Mouse (Mus musculus): ENCODE measurements around the gene Abcc4.
A peak's percentile ranks its signal among the peaks of the same experiment; 100 is the strongest.

The Abcc4 gene

GRCm38 (mm10) chr14:118705808-118706731, at the start of gene Abcc4:
Abcc4 (minus strand) TSS chr14:118706219.
- DNase-seq = peak; percentile 92

- no peak for DNase-seq
These were observed 45.3 kb upstream of the Abcc4 start for GRCm38 (mm10) chr14:118751193-118751753.

GRCm38 (mm10) chr14:118750505-118751192, 44.6 kb upstream of the Abcc4 start:
- no peak for DNase-seq

- DNase-seq = no peak
These were observed 43.7 kb upstream of the Abcc4 start for GRCm38 (mm10) chr14:118749715-118750114.

GRCm38 (mm10) chr14:118749068-118749467, 43.0 kb upstream of the Abcc4 start:
- DNase-seq = no peak

- DNase-seq = no peak
These were observed 36.8 kb upstream of the Abcc4 start for GRCm38 (mm10) chr14:118742862-118743261.

- no peak for DNase-seq
These were observed 35.8 kb upstream of the Abcc4 start for GRCm38 (mm10) chr14:118741780-118742179.

GRCm38 (mm10) chr14:118737251-118737888, 31.4 kb upstream of the Abcc4 start:
- no peak for DNase-seq

- no peak for DNase-seq
These were observed 29.1 kb upstream of the Abcc4 start for GRCm38 (mm10) chr14:118735114-118735513.

GRCm38 (mm10) chr14:118733146-118733545, 27.1 kb upstream of the Abcc4 start:
- DNase-seq = no peak

GRCm38 (mm10) chr14:118730631-118731030, 24.6 kb upstream of the Abcc4 start:
- DNase-seq = no peak

- no peak for DNase-seq
These were observed 19.4 kb upstream of the Abcc4 start for GRCm38 (mm10) chr14:118725467-118725866.

GRCm38 (mm10) chr14:118723920-118724693, 18.1 kb upstream of the Abcc4 start:
- DNase-seq = no peak

GRCm38 (mm10) chr14:118719566-118720174, 13.7 kb upstream of the Abcc4 start:
- no peak for DNase-seq

- DNase-seq = peak; percentile 62
These were observed 12.6 kb upstream of the Abcc4 start for GRCm38 (mm10) chr14:118718576-118718975.

- DNase-seq = no peak
These were observed 10.6 kb upstream of the Abcc4 start for GRCm38 (mm10) chr14:118716372-118717312.

- DNase-seq = no peak
These were observed 8.7 kb upstream of the Abcc4 start for GRCm38 (mm10) chr14:118714720-118715119.

GRCm38 (mm10) chr14:118714320-118714719, 8.3 kb upstream of the Abcc4 start:
- DNase-seq = no peak

GRCm38 (mm10) chr14:118713869-118714268, 7.8 kb upstream of the Abcc4 start:
- no peak for DNase-seq

GRCm38 (mm10) chr14:118713408-118713807, 7.4 kb upstream of the Abcc4 start:
- DNase-seq = peak; percentile 42

GRCm38 (mm10) chr14:118712889-118713288, 6.9 kb upstream of the Abcc4 start:
- DNase-seq = no peak

Measured in kidney, postnatal 14 days (tissue).